Mouse (Mus musculus): ENCODE data around the gene Fam198b.
"Not testable (repeated sequence)": the region's sequence is repeated elsewhere in the genome, so short reads cannot be mapped to it uniquely, and the experiment has no call there.

The Fam198b gene

DNA sequence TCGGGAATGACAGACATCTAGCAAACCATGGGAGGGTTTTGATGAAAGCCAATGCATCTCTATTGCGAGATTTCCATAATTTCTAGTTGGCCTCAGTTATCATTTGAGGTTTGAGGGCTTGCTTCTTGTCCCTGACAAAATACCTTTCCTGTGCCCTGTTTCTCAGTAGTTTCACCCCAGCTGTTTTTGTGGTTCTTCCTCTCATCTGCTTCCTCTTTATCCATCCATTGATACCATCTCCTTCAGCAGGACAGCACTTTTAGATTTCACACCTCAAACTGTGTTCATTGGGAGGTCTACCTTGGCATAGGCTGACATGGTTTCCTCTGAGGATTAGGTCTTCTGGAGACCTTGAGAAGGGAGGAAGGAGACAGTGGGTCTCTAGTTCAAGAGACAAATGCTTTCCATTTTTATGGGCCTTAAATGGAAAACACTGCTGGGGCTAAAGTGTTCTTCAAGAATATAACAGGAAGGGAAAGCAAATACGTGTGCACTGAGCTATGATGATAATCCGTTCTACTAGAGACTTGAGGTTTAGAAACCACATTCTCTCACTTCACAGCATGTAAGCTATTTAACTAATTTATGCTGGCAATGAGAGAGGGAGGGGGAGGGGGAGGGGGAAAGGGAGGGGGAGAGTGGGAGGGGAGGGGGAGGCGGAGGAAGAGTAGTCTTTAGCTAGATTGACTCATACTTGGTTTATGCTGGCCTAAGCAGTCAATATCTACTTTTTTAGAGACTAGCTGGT, 41.8 kb downstream of the Fam198b start:
- DNase-seq (ENCODE audit: low spot score in 2 of 2), result no peak

DNA sequence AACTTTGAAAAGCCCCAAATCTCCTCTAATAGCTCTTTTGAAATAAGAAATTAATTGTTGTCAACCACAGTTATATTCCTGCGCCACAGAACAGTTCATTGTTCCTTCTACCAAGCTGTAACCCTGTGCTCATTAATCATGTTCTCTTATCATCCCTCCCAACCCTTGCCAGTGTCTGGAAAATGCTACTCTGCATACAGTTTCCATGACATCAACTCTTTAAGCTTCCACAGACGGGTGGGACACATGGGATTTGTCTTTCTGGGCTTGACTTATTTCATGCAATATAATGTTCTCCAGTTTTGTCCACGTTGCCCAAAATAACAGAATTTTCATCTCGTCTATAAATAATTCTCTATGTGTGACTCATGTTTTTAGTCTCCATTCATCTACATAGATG, 42.7 kb downstream of the Fam198b start:
- DNase-seq (ENCODE audit: low spot score in 2 of 2), result no peak

DNA sequence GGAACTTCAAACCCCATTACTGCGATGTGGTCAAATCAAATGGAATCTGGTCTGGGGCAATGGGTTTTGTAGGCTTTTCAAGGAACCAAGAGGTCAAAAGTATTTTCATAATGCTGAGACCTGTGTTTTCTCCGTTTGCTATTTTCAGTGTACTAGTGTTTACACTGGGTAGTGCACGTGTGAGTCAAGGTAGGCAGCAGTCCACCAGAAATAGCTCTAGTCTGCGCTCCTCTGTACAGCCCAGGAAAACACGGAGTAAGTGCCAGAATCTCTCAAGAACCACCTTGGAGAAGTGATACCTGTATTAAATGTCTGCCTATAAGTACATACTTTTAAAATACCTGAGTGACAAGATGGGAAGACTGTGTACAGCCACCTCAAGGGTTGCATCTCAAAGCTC, 44.1 kb downstream of the Fam198b start:
- DNase-seq (ENCODE audit: low spot score in 2 of 2), result no peak

DNA sequence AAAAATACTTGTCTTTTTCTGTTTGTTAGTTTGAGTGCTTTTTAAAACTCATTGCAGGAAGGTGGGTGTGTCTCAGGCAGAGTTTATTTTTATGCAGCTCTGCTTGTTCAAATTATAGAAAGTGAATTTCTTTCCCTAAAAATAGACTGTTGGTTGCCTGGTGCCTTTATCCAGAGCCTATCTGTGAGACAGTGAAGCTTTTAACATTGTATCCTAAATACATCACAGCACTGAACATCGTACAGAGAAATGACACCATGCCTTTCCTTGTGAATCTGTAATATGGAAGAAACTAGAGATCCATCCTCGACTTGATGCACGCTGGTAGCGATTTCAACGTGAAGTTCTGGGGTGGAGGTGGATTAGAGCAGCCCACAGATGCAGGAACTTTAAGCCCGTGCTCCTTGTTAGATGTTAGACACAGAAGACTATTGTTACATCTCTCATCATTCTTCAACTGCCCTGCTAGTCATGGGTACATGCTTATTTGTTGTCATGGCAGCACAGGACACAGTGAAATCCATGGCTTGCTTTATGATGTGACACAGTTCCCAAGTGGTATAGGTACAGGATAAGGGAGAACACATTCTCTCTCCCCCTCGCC, 45.9 kb downstream of the Fam198b start:
- no peak for DNase-seq (ENCODE audit: low spot score in 2 of 2)

DNA sequence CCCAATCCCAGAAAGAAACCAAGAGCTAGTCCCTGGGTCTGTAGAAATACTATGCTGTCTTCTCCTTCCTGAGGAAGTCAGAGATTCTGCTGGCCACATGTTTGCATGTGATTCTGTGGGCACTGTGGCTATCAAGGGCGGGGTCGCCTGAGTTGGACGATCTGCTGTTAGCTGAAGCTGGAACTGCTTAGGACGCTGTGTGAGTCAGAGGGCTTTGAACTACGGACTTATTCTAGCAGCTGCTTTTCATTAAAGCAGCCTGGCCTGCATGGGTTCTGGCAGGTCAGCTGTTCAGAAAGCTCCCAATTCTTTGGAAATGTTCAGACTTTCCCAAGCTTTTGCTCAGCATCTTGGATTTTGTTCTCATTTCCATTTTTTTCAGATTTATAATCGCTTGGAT, 51.9 kb downstream of the Fam198b start:
- no peak for DNase-seq (ENCODE audit: low spot score in 2 of 2)

DNA sequence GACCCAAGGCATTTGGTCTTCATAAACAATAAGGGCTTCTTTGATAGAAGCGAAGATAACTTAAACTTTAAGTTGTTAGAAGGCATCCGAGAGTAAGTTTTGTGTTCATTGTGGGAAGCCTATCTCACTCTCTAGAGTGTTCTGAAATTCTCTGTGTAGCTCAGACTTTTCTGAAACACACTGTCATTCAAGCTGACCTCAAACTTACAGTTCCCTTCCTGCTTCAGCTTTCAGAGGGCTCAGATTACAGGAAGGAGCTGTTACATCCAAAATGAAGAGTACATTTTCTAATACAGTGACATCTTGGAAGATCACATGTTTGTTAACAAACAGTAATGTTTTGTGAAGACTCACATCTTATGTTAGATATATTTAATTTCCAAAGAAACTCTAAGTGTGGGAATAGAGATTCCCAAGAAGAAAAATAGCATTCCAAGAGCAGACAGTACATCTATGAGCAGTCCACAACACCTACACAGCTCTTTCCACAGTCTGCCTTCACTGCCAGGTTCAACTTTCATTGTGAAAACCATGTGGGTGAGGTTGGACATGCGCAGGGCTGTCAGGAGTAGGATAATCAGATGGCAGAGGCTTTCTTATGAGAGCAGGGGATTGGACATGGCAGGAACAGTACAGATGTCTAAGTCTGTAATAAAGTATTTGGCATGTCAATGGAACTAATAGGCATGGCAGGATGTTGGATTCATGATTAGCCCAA, 52.6 kb downstream of the Fam198b start:
- DNase-seq (ENCODE audit: low spot score in 2 of 2), result no peak

DNA sequence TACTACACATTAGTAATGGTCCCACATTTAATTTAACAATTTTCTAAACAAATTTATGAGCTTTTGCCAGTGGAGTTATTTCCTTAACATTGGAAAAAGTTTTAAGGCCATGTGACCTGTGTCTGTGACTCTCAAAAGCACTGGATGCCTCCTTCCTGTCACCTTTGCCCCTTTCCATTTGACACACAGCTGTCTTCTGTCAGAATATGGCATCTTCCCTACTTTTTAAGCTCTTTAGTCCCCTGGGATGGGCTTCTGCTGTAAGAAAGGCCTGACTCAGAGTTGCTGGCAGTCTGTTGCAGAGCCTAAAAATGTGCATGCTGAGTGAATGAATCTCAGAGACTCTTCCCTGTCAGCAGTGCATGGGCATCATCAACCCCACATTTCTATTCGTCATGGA, 63.4 kb downstream of the Fam198b start:
- no peak for DNase-seq (ENCODE audit: low spot score in 2 of 2)

DNA sequence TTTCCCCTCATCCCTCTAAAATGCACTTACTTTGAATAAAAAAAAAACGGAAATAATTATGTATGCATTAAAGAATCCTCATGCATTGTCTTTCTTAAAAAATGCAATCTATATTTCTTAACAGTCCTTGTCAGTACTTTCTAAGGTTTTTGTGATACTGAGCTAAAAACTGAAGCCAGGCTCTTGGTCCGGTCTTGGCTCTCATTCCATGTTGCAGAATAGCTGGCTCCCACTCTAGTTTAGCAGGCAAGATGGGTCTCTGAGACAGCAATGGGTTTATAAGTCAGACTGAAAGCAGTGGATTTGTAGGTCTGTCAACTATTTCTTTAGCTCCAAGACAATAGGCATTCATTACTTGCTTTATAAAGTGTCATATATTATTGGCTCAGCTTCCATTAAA, 63.8 kb downstream of the Fam198b start:
- no peak for DNase-seq (ENCODE audit: low spot score in 2 of 2)

DNA sequence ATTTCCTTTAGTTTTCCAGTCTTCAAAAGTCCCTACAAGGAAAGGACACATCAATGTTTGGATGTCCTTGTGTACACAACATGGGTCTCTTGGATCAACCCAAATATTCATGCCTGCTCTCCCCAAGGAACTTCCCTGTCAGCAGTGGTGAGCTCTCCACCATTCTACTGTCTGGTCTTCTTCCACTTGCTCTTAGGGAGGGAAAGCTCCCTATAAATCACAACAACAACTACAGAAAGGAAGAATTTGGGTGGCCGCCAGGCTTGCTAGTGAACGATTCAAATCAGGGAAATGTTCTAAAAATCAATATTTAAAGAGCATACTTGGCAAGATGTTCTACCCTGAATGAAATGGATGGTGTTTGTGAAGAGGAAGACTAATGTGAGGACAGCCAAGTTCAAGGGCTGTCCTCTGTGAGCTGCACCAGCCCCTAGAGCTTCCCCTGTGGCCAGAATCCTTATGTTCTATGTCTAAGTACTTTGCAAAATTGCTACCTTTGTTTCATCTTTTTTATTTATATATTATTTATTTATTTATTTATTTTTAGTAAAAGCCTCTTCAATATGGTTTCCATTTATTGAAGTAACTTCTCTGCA, 68.9 kb downstream of the Fam198b start:
- DNase-seq (ENCODE audit: low spot score in 2 of 2), result no peak

DNA sequence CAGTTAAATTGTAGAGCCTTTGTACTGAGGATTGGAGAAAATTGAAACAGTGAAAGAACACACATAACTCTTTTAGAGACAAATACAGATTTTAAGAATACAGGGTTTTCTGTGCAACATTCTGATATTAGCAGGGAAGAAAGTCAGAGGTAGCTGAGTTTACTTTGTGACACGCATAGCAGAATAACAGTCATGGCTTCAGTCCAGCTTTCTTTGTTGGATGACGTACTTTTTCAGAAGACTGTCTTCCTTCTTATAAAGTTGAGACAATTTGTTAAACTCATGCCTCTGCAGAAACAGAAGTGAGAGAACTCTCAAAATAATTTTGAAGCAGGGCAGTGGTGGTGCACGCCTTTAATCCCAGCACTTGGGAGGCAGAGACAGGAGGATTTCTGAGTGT, 70.9 kb downstream of the Fam198b start:
- no peak for DNase-seq (ENCODE audit: low spot score in 2 of 2)

DNA sequence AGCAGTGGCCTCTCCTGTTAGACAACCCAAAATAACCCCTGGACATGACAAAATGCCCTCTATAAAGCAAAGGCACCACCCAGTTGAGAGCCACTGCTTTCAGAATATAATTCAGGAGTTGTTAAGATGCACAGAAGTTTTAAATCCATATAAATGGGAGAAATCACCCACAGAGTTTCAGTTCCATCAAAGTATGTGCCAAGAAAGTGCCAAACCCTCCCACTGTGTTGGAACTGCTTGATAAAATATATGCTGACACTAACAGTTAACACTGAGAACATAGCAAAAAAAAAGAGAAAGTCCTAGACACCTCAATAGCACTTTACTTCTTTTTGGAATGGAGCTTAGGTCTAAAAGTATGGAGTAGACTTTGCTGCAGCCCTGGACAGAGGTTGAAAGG, 72.5 kb downstream of the Fam198b start:
- DNase-seq (ENCODE audit: low spot score in 2 of 2), result no peak

DNA sequence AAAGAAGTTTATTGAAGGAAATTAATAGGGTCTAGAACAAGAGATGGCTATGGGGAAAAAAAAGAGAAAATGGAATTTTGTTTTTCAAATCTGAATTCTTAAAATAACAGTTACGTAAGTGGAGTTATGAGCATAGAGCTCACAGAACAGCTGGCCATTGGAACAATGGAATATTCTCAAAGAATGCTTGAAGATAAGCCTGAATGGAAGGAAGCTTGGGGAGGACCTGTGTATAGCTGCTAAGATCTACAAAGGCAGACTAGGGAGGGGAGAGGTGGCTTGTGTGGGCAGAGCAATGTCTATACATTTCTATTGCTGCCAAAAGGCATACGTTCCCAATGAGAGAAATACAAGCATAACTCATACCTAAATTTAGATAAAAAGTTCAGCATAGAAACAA, 73.4 kb downstream of the Fam198b start:
- DNase-seq (ENCODE audit: low spot score in 2 of 2), result no peak

DNA sequence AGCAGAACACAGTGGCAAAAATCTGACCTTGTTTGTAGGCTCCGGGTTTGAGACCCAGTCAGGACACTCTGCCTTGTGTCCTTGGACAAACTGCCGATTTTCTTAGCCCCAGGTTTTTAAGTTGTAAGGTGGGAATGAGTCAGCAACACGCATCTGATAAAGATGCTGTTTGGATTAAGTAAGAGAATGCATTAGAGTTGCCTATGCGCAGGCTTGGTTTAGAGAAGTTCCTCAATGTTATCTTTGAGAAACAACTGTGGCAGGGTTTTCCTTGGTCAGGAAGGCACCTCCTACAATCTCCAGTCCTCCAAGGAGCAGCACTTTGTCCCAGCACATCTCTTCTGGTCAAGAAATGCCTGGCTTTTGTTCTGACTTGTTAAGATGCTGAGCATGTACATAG, 82.4 kb downstream of the Fam198b start:
- no peak for DNase-seq (ENCODE audit: low spot score in 2 of 2)

DNA sequence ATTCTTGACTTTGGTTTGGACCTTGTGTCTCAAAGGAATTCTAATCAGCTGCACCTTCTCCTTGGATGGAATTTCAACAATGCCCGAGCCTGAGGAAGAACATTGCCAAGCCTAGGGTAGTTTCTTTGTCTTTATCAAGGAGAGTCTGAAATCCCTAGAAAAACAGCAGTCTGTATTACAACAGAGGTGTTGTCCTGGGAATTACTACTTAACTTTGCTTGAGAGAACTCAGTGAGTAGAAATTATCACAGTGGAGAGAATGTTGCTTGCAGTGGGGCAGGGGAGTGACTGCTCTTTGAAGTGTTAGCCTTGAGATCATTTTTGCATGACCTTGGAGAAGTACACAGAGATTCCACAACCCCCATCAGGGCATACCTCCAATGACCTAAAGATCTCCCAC, 83.0 kb downstream of the Fam198b start:
- no peak for DNase-seq (ENCODE audit: low spot score in 2 of 2)

DNA sequence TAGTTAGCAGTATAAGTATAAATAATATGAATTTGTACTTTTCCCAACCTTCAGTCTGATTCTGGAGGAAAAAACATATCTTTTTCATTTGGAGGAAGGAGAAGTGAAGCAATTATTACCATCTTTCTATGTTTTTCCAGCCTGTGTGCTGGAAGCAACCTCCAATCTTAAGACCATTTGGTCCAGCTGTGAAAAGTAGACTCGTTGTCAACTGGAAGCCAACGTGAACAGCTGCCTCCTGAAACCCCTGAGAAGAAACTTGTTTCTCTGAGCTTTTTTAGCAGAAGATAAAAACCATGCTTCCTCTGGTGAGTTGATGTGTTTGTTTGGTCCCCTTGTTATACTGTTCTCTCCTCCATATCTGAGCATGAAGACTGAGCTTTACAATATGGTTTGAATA, 84.1 kb downstream of the Fam198b start:
- DNase-seq (ENCODE audit: low spot score in 2 of 2), result no peak

DNA sequence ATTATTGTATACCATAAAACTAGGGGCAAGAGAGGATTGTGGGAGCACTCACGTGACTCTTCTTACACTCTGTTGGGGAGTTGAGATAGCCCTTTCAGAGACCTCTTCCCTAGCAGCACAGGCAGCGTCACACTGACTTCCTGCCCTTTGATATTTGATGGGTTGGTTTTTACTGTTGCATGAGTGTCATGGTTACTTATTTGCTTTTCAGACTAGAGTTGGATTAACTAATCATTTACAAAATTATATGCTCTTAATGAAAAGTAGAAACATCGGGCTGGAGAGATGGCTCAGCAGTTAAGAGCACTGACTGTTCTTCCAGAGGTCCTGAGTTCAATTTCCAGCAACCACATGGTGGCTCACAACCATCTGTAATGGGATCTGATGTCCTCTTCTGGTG, 85.2 kb downstream of the Fam198b start:
- not testable (repeated sequence) for DNase-seq (ENCODE audit: low spot score in 2 of 2)

DNA sequence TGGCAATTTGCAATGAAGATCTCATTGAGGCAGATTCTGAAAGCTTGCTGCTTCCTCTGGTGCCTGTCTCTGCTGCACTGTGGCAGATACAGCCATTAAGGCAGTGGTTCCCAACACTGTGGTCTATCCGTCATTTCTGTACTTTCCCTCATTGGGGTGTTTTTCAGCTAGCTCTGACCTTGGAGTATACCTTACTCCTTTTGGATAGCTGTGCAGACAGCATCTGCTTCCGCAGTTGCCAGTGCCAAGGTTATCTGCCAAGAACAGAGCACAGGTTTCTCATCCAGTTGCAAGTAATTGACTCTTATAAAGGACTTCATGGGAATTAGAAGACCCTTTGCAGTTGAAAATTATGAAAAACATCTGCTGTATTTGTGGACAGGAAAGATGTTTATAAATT, 85.7 kb downstream of the Fam198b start:
- no peak for DNase-seq (ENCODE audit: low spot score in 2 of 2)

DNA sequence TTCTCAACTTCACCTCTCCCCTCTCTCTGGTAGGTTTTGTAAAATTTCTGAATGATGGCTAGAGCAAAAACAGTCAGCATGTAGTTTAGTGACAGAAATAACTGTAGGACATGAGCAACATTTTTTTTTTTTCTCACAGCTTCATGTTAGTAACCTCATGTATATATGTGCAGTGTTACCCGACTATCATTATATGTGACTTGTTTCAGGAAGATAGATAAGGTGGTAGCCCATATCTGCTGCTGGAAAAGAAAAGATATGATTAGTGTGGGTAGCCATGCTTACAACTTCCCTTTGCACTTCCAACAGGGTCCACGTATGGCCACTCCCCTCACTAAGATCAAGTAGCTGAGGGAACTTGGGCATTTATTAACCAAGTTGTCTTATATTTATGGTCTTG, 86.2 kb downstream of the Fam198b start:
- no peak for DNase-seq (ENCODE audit: low spot score in 2 of 2)

DNA sequence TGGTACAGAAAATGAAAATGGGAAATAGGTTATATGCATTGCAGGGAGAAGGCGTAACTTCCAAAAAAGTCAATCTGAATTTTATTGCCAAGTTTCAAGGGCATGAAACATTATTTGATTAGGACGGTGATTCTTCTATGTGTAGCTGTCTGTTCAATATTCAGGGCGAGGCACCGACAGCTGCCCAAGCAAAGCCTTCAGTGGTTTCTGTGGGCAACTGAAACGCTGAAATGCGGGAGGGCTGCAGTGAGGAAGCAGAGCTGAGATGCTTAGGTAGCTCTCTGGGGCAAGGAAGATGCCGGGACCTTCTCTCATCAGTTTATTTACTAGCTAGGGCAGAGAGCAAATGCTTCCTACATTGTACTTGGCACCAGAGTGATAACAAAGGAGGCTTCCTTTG, 87.2 kb downstream of the Fam198b start:
- DNase-seq (ENCODE audit: low spot score in 2 of 2), result no peak

DNA sequence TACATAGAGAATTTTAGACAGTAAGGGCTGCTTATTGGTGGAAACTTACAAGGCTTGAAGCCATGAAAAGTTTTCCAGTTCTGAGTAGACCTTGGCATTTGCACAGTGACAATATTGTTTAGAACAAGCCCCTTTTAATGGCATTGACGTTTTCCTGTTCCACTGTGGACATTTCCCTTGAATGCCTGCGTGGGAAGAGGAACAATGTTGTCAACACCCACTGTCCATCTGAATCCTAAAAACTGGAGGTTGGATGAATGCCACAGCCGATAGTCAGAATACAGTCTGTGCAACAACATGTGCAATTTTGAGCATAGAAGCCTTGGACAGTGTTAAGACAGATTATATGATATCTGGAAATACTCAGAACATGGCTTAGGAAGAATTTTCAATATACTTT, 92.5 kb downstream of the Fam198b start:
- DNase-seq (ENCODE audit: low spot score in 2 of 2), result no peak

DNA sequence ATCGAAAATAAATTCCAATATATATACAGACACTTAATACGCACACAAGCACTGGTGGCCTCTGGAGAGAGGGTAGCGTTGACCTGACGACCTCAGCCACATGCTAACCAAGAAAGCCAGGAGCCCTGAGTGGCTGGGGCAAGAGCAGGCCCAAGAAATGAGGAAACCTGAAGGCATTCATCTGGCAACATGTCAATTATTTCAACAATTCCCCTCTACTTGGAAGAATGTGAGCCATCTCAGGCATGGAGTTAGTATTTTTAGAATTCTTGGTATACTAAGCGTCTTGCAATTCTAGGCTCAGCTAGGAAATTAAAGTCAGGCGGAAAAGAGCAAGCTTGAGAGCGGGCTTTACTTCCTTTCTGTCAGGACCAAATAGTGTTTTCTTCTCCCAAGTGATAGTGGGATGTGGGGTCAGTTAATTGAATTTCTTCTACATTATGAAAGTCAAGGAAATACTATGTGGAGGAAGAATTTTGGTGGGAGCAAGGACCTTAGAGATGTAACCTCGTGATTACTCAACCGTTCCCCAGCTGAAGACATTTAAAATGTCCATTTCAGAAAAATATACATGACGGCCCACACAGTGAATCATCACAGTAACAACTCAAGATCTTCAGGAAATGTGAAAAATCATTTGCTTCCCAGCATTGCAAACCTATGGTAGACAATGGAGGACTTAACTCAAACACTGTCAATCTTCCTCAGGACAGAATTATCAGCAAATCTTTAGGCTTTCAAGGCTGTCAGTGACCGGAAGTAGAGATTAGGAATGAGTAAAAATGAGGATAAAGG, 93.5 kb downstream of the Fam198b start:
- no peak for DNase-seq (ENCODE audit: low spot score in 2 of 2)

DNA sequence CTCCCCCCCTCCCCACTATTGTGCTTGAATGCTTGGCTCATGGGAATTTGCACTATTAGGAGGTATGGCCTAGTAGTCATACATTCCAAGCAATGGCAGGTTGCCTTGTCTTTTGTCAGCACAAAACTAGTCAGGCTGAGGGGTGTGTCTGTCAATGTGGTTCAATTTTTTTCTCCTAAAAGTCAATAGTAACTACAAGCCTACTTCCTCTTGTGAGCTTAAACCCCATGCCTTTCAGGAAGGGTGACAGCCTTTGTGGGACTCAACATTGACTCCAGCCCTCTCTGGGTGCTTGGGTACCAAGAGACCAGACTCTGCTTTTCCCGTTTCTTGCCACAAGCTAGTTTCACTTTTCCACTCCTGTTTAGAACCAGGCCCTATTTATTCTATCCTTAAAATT, 96.4 kb downstream of the Fam198b start:
- DNase-seq (ENCODE audit: low spot score in 2 of 2), result no peak
